Mouse (Mus musculus): ENCODE results near the gene Hist2h2aa1. TPM values are rescaled to one million over a fixed set of nuclear protein-coding genes. Genes with fewer than 3 reads are reported as not detected.

Hist2h2aa1 gene
- total RNA-seq, 2 experiments from 2014 or later = 3,861 TPM; not detected in 1

DNA sequence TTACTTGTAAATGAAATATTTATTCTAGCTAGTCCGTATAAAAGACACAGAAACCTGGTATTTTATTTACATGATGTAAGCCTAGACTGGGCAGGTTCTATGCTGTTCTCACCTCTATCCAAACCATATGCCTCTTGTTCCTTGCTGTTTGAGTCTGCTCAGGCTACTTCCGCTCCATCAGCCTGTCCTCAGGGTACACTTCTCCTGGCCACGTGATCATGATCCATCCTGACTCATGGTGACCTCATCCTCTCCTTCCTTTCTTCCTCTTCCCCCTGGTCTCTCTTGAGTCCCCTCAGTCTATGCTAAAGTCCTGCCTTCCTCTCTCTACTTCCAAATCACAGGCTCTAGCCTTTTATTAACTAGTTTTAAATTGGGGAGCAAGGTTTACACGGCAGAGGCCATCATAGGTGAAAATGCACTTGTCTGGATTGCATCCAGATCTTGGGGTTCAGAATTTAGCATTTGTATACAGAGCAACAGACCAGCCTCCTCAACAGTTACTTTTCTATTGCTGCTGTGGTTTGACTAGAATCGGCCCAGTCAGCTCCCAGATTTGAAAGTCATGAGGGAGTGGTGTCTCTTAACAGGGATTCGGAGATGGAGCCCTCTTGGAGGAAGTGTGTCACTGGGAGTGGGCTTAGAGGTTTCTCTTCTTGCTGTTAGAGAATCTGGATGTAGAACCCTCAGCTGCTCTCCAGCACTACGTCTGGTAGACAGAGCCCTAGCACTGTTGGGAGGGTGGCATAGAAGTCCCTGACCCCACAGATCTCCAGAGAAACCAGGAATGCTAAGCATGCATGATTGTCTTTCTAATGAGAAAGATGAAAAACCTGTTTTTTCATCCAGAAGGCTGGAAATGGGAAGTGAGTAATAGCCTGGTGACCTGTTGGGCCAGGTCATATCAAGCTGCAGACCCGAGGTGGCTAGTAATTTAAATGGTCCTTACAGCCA is 18.3 kb upstream of the Hist2h2aa1 start:
- ATAC-seq (replicated peaks; ENCODE audit: low FRiP score, poor library complexity, severe bottlenecking) = no peak

- ATAC-seq (replicated peaks; ENCODE audit: low FRiP score, poor library complexity, severe bottlenecking) = no peak
Measured at GRCm38 (mm10) chr3:96228828-96229227, 16.5 kb upstream of the Hist2h2aa1 start.

- no peak for ATAC-seq (replicated peaks; ENCODE audit: low FRiP score, poor library complexity, severe bottlenecking)
Measured at GRCm38 (mm10) chr3:96230404-96230803, 14.9 kb upstream of the Hist2h2aa1 start.

- ATAC-seq (replicated peaks; ENCODE audit: low FRiP score, poor library complexity, severe bottlenecking) = no peak
Measured at GRCm38 (mm10) chr3:96230910-96231757, 14.2 kb upstream of the Hist2h2aa1 start.

GRCm38 (mm10) chr3:96231758-96232120 is 13.6 kb upstream of the Hist2h2aa1 start:
- ATAC-seq (replicated peaks; ENCODE audit: low FRiP score, poor library complexity, severe bottlenecking) = no peak

DNA sequence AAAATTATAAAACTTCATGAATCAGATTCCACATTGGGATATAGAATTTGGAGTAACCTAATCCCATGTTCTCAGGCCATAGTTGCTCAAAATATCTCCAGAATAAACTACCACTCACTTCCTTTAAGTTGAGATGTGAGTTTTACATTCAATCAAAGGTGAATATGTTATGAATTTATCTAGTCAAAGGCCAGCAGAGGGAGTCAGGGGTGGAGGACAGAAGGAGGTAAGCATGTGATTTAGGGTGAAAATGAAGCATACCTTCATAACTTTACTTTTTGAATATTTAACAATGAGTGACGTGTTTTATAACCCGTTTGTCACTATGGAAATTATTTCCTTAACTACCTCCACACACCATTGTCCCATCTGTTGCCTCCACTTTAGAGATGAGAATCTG is 10.4 kb upstream of the Hist2h2aa1 start:
- ATAC-seq (replicated peaks; ENCODE audit: low FRiP score, poor library complexity, severe bottlenecking) = no peak

- ATAC-seq (replicated peaks; ENCODE audit: low FRiP score, poor library complexity, severe bottlenecking) = no peak
Measured at GRCm38 (mm10) chr3:96235836-96236235, 9.5 kb upstream of the Hist2h2aa1 start.

DNA sequence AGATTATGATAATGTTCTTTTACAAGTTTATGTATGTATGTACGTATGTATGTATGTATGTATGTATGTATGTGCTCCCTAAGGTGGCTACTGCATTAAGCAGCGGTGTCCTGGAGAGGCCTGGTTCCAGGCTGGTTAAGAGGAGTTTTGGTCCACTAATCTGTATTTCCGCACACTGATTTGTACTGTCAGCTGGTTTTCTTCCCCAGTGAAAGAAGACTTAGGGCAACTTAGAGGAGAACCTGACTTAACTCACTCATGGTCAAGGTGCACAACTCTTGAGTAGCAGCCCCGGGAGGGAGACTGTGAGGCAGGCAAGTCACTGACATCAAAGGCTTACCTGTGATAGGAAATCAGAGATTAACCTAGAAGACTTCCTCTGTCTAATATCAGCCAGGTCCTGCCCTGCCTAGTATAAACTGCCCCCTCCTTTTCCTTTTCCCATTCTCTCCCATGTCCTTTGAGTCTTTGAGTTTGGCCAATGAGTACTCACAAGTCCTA is 8.4 kb upstream of the Hist2h2aa1 start:
- no peak for ATAC-seq (replicated peaks; ENCODE audit: low FRiP score, poor library complexity, severe bottlenecking)

DNA sequence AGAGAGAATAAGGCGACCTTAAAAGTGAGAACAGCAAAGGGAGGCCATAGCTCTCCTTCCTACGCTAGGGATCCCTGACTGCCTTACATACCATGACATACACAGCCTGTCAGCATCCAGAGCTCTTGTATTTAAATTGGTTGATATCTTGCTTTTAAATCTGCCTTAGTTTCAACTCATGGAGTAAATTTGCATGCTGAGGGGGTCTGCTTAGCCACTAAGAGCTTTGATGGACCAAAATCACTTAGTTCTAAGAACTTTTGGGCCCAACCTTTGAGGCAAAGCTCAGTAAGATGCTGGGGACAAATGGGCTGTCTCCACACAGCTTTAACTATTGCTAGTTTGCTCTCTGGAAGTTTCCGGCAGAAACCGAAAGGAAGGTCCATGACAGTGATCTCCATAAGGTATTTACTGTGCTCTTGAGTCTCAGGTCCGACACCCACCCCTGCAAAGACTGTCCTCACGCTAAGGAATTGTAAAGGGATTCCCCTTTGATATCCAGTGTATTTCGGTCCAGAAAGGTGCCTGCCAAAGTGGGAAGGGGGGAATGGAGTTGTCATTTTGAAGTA is 7.9 kb upstream of the Hist2h2aa1 start:
- ATAC-seq (replicated peaks; ENCODE audit: low FRiP score, poor library complexity, severe bottlenecking) = no peak

DNA sequence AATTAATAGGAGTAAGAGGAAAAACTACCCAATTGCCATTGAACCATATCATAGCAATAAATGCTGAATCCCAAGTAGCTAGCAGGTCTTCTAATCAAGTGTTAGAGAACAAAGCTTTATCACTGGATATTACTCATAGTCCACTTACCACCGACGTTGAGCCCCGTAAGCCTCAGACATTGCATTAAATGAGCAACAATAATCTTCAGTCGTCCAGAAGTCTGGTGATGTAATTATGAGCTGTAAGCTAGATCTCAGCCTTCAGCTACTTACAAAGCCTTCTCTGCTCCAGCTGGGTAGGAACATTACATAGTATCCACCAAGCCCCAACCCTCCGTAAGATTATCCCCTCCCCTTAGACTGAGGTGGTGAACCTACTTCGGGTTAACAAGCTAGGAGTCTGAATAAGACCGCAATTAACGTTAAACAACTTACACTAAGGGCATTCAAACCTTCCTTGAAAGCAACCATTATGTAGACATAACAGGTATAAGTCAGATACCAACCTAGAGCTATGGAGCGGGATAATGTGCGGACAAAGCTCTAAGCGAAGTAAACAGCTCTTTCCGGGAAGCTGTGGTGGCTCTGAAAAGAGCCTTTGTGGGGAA is 7.3 kb upstream of the Hist2h2aa1 start:
- ATAC-seq (replicated peaks; ENCODE audit: low FRiP score, poor library complexity, severe bottlenecking) = peak; percentile 16

- ATAC-seq (replicated peaks; ENCODE audit: low FRiP score, poor library complexity, severe bottlenecking) = peak; percentile 68
Measured at GRCm38 (mm10) chr3:96238954-96239793, 6.1 kb upstream of the Hist2h2aa1 start, which contains the start of gene Hist2h3c2. Hist2h3c2 (minus strand) TSS chr3:96239127.

- peak; percentile 61 for ATAC-seq (replicated peaks; ENCODE audit: low FRiP score, poor library complexity, severe bottlenecking)
Measured at GRCm38 (mm10) chr3:96239949-96240798, 5.1 kb upstream of the Hist2h2aa1 start, which contains the start of gene Hist2h2aa2. Hist2h2aa2 (minus strand) TSS chr3:96240276.

GRCm38 (mm10) chr3:96240799-96241197 is 4.5 kb upstream of the Hist2h2aa1 start:
- ATAC-seq (replicated peaks; ENCODE audit: low FRiP score, poor library complexity, severe bottlenecking) = no peak

DNA sequence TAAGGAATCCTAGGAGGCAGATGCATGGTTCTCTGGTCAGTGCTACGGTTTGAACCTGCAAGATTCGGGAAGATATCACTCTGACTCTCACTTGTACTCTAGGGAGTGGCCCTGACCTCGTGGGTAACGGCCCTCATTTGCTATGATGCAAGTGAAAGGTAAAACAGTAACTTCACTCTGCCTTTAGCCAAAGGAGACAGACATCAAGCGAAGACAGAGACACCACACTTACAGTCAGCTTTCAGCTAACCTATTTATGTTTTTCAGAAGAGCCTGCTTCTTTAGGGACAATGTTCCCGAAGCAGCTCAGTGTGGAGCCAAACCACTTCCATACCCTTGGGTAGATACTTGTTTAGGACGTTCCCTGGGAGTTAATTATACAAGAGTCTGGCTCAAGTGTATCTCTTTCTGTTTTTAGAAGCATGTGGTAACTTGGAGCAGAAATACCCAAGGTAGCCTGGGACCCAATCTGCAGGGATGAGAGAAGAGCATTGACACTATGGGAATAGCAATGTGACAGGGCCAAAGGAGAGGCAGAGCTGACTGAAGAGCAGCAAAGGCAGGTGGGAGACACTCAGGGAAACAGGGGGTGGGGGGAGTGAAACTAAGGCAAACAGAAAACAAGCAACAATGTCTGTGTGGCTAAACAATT is 1.2 kb upstream of the Hist2h2aa1 start:
- no peak for ATAC-seq (replicated peaks; ENCODE audit: low FRiP score, poor library complexity, severe bottlenecking)

DNA sequence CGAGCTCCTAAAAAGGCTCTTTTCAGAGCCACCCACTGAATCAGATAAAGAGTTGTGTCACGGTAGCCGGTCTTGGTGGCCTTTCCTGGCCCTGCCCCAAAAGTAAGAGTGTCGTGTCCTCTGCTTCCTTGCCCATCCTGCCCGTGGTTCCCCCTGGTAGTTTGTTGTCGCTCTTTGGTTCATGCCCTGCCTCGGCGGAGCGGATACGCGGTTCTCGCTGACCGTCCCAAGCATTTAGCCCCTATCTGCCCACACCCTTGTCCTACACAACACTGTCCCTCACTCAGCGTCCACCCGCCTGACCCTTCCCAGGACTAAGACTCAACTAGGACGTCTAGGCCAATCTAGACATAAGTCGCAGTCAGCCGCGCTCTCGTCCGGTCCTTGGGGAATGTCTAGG is 721 bp downstream of the Hist2h2aa1 start:
- peak; percentile 59 for ATAC-seq (replicated peaks; ENCODE audit: low FRiP score, poor library complexity, severe bottlenecking)

GRCm38 (mm10) chr3:96246427-96246856 is 1.1 kb downstream of the Hist2h2aa1 start, which contains the start of gene Hist2h3c1:
Hist2h3c1 (plus strand) TSS chr3:96246685.
- ATAC-seq (replicated peaks; ENCODE audit: low FRiP score, poor library complexity, severe bottlenecking) = peak; percentile 70

Measured in erythroblast, adult 5-6 weeks (primary cell).